Mouse (Mus musculus): ENCODE data around the gene Tnfrsf12a.

The Tnfrsf12a gene

DNA sequence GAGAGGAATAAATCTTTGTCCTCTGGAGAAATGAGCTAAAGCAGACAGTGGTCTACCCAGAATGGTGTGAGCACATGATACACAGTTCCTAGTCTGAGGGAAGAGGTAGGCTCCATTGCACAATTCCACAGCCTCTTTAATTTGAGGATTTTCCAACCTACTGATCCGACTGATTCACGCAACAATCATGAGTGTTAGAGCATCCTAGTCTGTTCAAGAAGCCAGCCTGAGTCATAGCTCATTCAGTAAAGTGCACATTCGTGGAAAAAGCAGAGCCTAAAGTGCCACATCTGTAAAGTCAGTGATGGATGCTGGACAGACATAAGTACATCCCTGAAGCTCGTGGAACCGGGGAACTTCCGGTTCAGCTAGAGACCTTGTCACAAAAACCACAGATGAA is 25.9 kb downstream of the Tnfrsf12a start:
- DNase-seq (ENCODE audit: extremely low spot score, low spot score), result no peak

DNA sequence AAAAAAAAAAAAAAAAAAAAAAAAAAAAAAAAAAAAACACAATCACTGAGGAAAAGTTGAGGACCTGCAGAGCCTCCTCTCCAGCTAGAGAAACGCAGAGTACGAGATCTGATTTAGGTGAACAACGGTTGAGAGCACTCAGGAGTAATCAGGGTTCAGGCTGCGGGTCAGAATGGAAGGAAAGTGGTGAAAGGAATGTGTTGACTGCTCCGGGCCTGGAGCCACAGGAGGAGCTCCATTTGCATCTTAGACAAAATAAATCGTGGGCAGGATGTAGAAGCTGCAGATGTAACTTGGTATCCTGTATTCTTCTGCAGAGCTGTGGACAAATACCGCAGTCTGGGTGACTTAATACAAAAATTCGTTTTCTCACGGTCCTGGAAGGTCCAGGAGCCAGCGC is 31.4 kb downstream of the Tnfrsf12a start:
- no peak for DNase-seq (ENCODE audit: extremely low spot score, low spot score)

DNA sequence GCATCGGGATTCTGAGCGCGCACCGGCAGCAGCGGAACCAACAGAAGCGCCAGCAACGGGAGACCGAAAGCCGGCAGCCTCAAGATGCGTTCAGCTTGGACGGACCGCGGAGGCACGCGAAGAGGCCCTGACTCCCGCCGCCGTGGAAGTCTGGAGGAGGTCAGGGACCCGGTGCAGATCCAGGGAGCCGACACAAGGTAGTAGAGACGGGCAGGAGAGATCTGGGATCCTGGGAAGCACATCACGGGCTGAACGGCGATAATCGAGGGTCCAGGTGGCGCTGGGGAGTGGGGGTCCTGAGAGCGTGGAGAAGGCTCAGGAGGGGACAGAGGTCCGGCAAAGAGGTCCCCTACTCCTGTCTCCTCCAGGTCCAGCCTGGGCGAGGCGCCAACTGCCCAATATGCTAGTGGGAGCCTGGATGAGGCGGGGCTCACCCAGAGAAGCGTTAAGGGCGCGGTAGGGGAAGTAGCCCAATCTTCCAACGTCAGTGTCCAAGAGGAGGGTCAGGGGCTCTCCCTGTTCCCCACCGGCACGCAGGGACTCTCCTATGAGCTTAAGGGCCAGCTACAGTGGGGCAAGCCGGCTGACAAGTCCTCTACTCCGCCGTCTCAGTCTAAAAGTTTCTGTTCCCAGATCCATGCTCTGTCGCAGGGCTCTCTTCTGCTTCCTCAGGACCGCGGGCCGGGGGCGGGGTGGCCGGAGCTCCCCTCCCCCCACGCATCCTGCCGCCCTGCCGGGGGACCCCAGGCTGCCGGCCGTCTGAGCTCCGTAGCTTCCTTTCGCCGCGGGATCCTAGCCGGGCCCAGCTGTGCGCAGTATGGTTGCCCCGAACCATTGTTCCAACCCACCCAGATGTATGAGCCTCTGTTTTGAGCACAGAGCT is 32.4 kb downstream of the Tnfrsf12a start, which contains the start of gene Mmp25:
Gene Mmp25, minus strand, starts transcription at position 665 of the 883 bp plus-strand sequence.
- DNase-seq (ENCODE audit: extremely low spot score, low spot score), result peak; percentile 62

DNA sequence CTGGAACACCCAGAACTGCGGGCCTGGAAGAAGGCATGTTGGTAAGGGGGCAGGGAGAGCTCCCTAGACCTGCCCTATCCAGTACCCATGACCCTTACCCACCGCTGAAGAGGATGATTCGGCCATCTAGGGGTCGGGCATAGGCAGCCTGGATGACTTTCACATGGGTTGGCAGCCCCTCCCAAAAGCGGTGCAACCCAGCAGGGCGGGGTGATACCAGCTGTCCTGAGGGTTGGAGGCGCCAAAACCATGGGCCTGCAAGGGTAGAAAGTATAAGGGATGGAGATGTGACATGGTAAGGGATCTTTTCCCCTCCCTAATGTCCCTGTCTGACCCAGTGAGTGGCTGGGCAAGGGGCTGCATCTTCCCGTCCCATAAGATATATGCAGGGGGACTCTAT is 46.0 kb downstream of the Tnfrsf12a start:
- DNase-seq (ENCODE audit: extremely low spot score, low spot score), result no peak

DNA sequence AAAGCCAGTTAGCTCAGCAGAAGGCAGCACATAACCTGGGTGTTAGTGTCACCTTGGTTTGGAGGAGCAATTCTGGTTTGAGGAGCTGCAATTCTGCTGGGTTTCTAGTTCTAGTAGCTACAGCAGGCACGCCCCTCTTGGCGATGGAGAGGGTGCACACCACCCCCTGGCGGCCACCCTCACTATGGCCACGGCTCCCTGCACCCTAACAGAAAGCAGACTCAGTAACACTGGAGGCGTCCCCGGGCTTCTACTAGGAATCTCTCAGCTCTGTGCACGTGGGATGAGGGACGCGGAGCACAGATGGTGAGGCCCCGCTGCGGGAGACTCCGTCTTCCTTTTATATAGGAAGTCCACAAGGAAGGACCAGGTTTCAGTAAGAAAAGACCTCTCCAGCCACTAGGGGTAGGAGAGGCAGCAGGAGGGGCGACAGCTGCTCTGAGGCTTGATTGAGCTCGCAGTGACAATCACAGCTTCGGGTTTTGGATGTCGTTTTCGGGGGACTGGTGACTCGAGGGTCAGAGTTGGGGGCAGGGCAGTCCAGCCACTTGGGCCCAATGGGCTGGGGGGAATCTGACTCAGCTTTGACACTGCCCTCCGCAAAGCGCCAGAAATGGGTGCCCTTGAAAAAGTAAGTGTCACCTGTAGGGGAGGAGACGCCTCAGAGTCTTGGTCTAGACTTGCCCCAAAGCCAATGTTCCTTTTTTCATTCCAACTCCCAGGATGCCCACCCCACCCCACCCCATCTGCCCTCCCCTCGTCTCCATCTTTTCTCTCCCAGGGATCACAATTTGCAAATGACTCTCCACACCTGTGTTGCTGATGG is 46.9 kb downstream of the Tnfrsf12a start:
- peak; percentile 79 for DNase-seq (ENCODE audit: extremely low spot score, low spot score)

DNA sequence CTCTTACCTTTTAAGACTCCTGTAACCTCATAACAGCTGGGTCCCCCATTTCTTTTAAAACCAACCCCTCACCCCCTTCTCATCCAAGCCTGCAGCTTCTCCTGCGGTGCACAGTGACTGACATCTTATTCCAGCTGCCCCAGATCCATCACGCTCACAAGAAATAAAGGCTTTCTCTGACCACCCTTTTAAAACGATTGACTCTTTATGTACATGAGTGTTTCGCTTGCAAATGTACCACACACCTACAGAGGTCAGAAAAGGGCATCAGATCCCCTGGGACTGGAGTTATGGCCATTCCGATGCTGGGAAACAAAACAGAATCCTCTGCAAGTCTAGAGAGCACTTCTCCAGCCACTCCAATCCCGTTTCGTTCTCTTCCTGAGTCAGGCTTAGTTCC is 49.5 kb downstream of the Tnfrsf12a start:
- DNase-seq (ENCODE audit: extremely low spot score, low spot score), result no peak
